Mouse (Mus musculus) spleen, adult 2 months (tissue): ENCODE measurements at regions not wholly inside any gene's neighbourhood (a gene's known extent, or its start where the extent isn't known, plus 50 kb on each side); places are given as distances from the start of the nearest gene placed in this dataset.

Experiments used
- DNase-seq, 2 experiments: peaks; one replicate each; pipeline versions ENCODE4 v3.0.0 to v3.0.0-alpha.2; 2012 to 2021; ENCODE audit warnings: low spot score in 2 of 2, low read depth in 1 of 2
- H3K27ac ChIP-seq: fragments of 200-500 bp; 2 replicates; pipeline ENCODE4 v1.5.1; 2012; ENCODE audit warnings: low read length, inconsistent platforms; ENCODE audit not compliant: insufficient read depth
- H3K27me3 ChIP-seq: fragments of 200-500 bp; 2 replicates; pipeline ENCODE4 v1.6.1; 2012; ENCODE audit warnings: mild to moderate bottlenecking, moderate library complexity, low read length, inconsistent platforms; ENCODE audit not compliant: control insufficient read depth, insufficient read depth
- H3K36me3 ChIP-seq: fragments of 200-500 bp; 2 replicates; pipeline ENCODE4 v1.6.1; 2012; ENCODE audit warnings: mild to moderate bottlenecking, low read length, inconsistent platforms; ENCODE audit not compliant: control insufficient read depth, insufficient read depth
- H3K4me1 ChIP-seq: fragments of 200-500 bp; 2 replicates; pipeline ENCODE4 v1.6.1; 2011; ENCODE audit warnings: inconsistent platforms; ENCODE audit not compliant: control insufficient read depth, insufficient read depth, insufficient read length
- H3K4me3 ChIP-seq: fragments of 200-500 bp; 2 replicates; pipeline ENCODE4 v1.5.1; 2011; ENCODE audit warnings: mild to moderate bottlenecking, inconsistent platforms; ENCODE audit not compliant: insufficient read depth, insufficient read length; ENCODE audit errors: extremely low read depth
- CTCF ChIP-seq: fragments of 200-500 bp; IDR thresholded peaks from 2 replicates; pipeline ENCODE4 v1.5.1; 2011; ENCODE audit warnings: mild to moderate bottlenecking, inconsistent platforms; ENCODE audit not compliant: insufficient read depth, insufficient read length, insufficient replicate concordance; ENCODE audit errors: extremely low read depth
- POLR2A ChIP-seq: fragments of 200-500 bp; IDR thresholded peaks from 2 replicates; pipeline ENCODE4 v1.6.1; 2011; ENCODE audit warnings: low read depth, low read length, inconsistent platforms
- WGBS: fragments of 180-500 bp; shearing (Covaris S2); methylation state at CpG from one replicate; pipeline ENCODE4 v1.1.7; 2018; 5-methylcytosine and 5-hydroxymethylcytosine counted together

GRCm38 (mm10) chr8:46394750-46395149, 76.1 kb upstream of the Acsl1 start:
- DNase-seq = no peak
- H3K4me1 ChIP-seq = peaks cover 10% of the 10 kb centered on the region
- WGBS = 86% methylated on average over 5 of the region's 5 CpGs
- TF ChIP-seq CTCF (no peak), POLR2A (no peak)
- no peaks in the 10 kb centered on the region for H3K27me3 ChIP-seq
- no peak overlapping the region for H3K4me3 ChIP-seq
- H3K27ac ChIP-seq = peak overlapping the region; percentile 78; the same call in 1 of the 2 replicates
- no peaks in the 10 kb centered on the region for H3K36me3 ChIP-seq

GRCm38 (mm10) chr8:46395348-46395747, 75.5 kb upstream of the Acsl1 start:
- Histone ChIP-seq H3K27ac (peak overlapping the region; percentile 78), H3K4me1 (peaks cover 10% of the 10 kb centered on the region), H3K4me3 (no peak overlapping the region), H3K36me3 (no peaks in the 10 kb centered on the region), H3K27me3 (no peaks in the 10 kb centered on the region)
- TF ChIP-seq CTCF (no peak), POLR2A (no peak; the same call in 1 of the 2 replicates)
- 81% methylated on average over 1 of the region's 1 CpGs for WGBS
- peak in 1 of 2 experiments; percentile 29 for DNase-seq

GRCm38 (mm10) chr8:46397081-46397480, 73.8 kb upstream of the Acsl1 start:
- peaks cover 10% of the 10 kb centered on the region for H3K4me1 ChIP-seq
- no peak for TF ChIP-seq CTCF
- no peak for TF ChIP-seq POLR2A
- H3K4me3 ChIP-seq = no peak overlapping the region
- H3K27me3 ChIP-seq = no peaks in the 10 kb centered on the region
- no peak overlapping the region for H3K27ac ChIP-seq
- WGBS = 78% methylated on average over 2 of the region's 2 CpGs
- H3K36me3 ChIP-seq = no peaks in the 10 kb centered on the region
- DNase-seq = no peak

GRCm38 (mm10) chr8:46397777-46398176, 73.1 kb upstream of the Acsl1 start:
- no peak for DNase-seq
- H3K36me3 ChIP-seq = no peaks in the 10 kb centered on the region
- H3K4me1 ChIP-seq = peaks cover 10% of the 10 kb centered on the region
- TF ChIP-seq CTCF = no peak
- no peak for TF ChIP-seq POLR2A
- H3K4me3 ChIP-seq = no peak overlapping the region
- H3K27me3 ChIP-seq = no peaks in the 10 kb centered on the region
- H3K27ac ChIP-seq = no peak overlapping the region
- 85% methylated on average over 8 of the region's 8 CpGs for WGBS

GRCm38 (mm10) chr8:46400595-46400994, 70.2 kb upstream of the Acsl1 start:
- no peak for DNase-seq
- Histone ChIP-seq H3K27ac (no peak overlapping the region), H3K27me3 (no peaks in the 10 kb centered on the region), H3K4me3 (no peak overlapping the region), H3K36me3 (no peaks in the 10 kb centered on the region), H3K4me1 (peaks cover under 1% of the 10 kb centered on the region)
- 60% methylated on average over 6 of the region's 6 CpGs for WGBS
- TF ChIP-seq POLR2A (no peak), CTCF (no peak)

- TF ChIP-seq CTCF (no peak), POLR2A (no peak)
- 89% methylated on average over 5 of the region's 5 CpGs for WGBS
- no peak for DNase-seq
- Histone ChIP-seq H3K4me3 (no peak overlapping the region), H3K36me3 (no peaks in the 10 kb centered on the region), H3K27ac (no peak overlapping the region), H3K4me1 (no peaks in the 10 kb centered on the region), H3K27me3 (no peaks in the 10 kb centered on the region)
These were observed 66.8 kb upstream of the Acsl1 start for GRCm38 (mm10) chr8:46403877-46404560.

- TF ChIP-seq POLR2A (no peak), CTCF (no peak)
- no peaks in the 10 kb centered on the region for H3K27me3 ChIP-seq
- no peaks in the 10 kb centered on the region for H3K36me3 ChIP-seq
- WGBS = 94% methylated on average over 7 of the region's 7 CpGs
- DNase-seq = no peak
- H3K4me1 ChIP-seq = no peaks in the 10 kb centered on the region
- no peak overlapping the region for H3K27ac ChIP-seq
- no peak overlapping the region for H3K4me3 ChIP-seq
These were observed 62.0 kb upstream of the Acsl1 start for GRCm38 (mm10) chr8:46408886-46409285.
